Mouse (Mus musculus) C2C12 (cell line): ENCODE results near the gene Arhgef2.

Source experiments
- CTCF ChIP-seq: IDR thresholded peaks from one replicate; pipeline ENCODE4 v1.5.1; 2011; ENCODE audit not compliant: control insufficient read depth, insufficient read depth, insufficient read length
- MYOG ChIP-seq: IDR thresholded peaks from one replicate; pipeline ENCODE4 v1.6.1; 2011; ENCODE audit not compliant: control insufficient read depth, insufficient read length; ENCODE audit errors: extremely low read depth

DNA sequence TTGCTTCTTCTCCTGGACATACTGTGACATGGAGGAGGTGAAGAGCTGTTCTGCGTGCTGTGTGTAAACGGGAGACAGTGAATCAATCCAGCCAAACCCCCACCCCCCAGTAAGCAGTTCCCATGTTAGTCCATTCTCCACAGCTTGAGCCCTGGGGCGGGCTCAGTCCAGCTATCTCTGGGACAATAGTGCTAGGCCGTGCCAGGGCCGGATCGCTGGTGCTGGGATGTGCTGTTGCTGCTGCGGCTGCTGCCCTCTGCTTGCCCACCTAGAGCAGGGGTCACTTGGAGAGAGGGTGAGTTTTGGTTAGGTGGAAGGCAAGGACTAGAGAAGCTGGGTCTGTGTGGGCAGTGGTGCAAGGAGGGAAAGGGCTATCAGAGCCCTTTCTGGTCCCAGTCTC is 20.6 kb downstream of the Arhgef2 start:
- TF ChIP-seq CTCF = no peak
- TF ChIP-seq MYOG = no peak
